Mouse (Mus musculus) embryonic stem cell, embryonic (primary cell): ENCODE measurements around the gene Zcchc4.
"Not testable (repeated sequence)": the region's sequence is repeated elsewhere in the genome, so short reads cannot be mapped to it uniquely, and the experiment has no call there.

Experiments used
- CTCF ChIA-PET, 4 experiments: fragments of 300-600 bp in 2 of 4; fragments of 350-600 bp in 2 of 4; sonication (Branson Sonifier 250); formaldehyde crosslinking; loops; one replicate each; lab custom pipeline; 2022; ENCODE audit warnings: inconsistent platforms in 2 of 4; lab: Charles Lee
- POLR2A ChIA-PET, 4 experiments: fragments of 300-600 bp in 2 of 4; fragments of 350-600 bp in 2 of 4; sonication (Branson Sonifier 250); formaldehyde crosslinking; loops; one replicate each; lab custom pipeline; 2022; ENCODE audit warnings: antibody characterized with exemption in 4 of 4, inconsistent platforms in 1 of 4; lab: Charles Lee

The Zcchc4 gene

GRCm38 (mm10) chr5:52775237-52775636, at the start of gene Zcchc4:
Gene Zcchc4 (plus strand): TSS chr5:52775409.
- CTCF ChIA-PET, result interaction anchor here in 1 of 4 experiments (0.6 kb wide), 1 partner anchor 905 kb away, joined by 4 read pairs; no protein-coding TSS in a partner anchor
- POLR2A ChIA-PET, result interaction anchor here in 1 of 4 experiments (0.7 kb wide), 1 partner anchor 58 kb away, joined by 3 read pairs; the partner anchor contains the start of gene Anapc4

- ChIA-PET CTCF (no interaction called here), POLR2A (no interaction called here)
Measured at GRCm38 (mm10) chr5:52727747-52728146, 47.5 kb upstream of the Zcchc4 start.

- ChIA-PET POLR2A (interaction anchor here in 1 of 4 experiments (0.8 kb wide), 1 partner anchor 9 kb away, joined by 3 read pairs; no protein-coding TSS in a partner anchor), CTCF (no interaction called here)
Measured at GRCm38 (mm10) chr5:52732811-52733210, 42.4 kb upstream of the Zcchc4 start.

DNA sequence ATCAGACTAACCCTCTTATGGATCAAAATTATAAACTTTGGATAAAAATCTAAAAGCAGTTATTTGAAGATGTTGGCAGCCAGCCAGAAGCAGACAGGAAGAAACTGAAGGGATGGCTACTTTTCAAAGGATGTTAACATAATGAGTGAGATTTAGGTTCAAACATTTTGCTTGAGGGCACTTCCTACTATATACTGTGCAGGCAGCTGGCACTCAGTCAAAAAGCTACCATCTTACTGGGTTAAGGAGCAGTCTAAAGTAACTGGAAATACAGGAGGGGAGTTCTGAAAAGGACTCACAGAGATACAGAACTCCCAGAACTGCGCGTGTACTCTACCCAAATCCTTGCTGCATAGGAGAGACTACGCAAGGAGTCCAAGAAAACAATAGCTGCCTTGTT, 39.2 kb upstream of the Zcchc4 start:
- POLR2A ChIA-PET, result no interaction called here
- CTCF ChIA-PET, result interaction anchor here in 1 of 4 experiments (1.1 kb wide), 1 partner anchor 170 kb away, joined by 3 read pairs; the partner anchor contains the start of gene Lgi2

- CTCF ChIA-PET, result interaction anchor here (0.6 to 1.2 kb wide), 5 partner anchors 7 to 225 kb away, joined by 3 to 11 read pairs (median 5); no protein-coding TSS in a partner anchor
Measured at GRCm38 (mm10) chr5:52741391-52742111, 33.7 kb upstream of the Zcchc4 start, which contains the start of gene Pi4k2b. Gene Pi4k2b (plus strand): TSS chr5:52741574.

GRCm38 (mm10) chr5:52742112-52742813, 32.9 kb upstream of the Zcchc4 start:
- POLR2A ChIA-PET, result interaction anchor here in 2 of 4 experiments (0.7 to 2.1 kb wide), 6 partner anchors 9 to 97 kb away, joined by 3 to 8 read pairs (median 4); no protein-coding TSS in a partner anchor
- CTCF ChIA-PET, result interaction anchor here in 3 of 4 experiments (0.7 to 1.2 kb wide), 4 partner anchors 8 to 226 kb away, joined by 3 to 11 read pairs (median 6); no protein-coding TSS in a partner anchor

More at GRCm38 (mm10) chr5:52741391-52742111, 33.7 kb upstream of the Zcchc4 start, which contains the start of gene Pi4k2b:
- POLR2A ChIA-PET, result interaction anchor here in 2 of 4 experiments (1.0 to 2.1 kb wide), 5 partner anchors 9 to 97 kb away, joined by 3 to 8 read pairs (median 4); no protein-coding TSS in a partner anchor

- ChIA-PET POLR2A (interaction anchor here in 3 of 4 experiments (0.6 to 2.1 kb wide), 7 partner anchors 8 to 782 kb away, joined by 3 to 8 read pairs (median 3); partner anchors contain the start of gene Dhx15 (in 1 of the 3)), CTCF (no interaction called here)
Measured at GRCm38 (mm10) chr5:52743231-52743630, 32.0 kb upstream of the Zcchc4 start.

DNA sequence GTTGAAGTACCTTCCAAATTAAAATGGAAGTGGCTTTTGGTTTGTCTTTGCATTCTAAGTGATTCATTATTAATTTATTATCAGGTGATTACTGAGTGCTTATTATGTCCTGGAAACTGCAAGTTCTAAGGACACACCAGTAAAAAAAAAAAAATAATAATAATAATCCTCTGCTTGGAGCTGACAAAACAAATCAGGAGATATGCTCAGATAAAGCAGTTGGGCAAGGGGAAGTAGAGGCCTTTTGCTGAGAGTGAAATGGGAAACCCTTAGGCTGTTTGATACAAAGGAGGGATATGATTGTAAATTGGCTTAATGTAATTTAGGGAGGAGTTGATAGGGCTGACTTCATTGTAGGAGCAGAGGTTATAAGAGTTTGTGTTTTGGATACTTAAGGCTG, 28.3 kb upstream of the Zcchc4 start:
- POLR2A ChIA-PET, result no interaction called here
- CTCF ChIA-PET, result interaction anchor here in 1 of 4 experiments (0.5 kb wide), 1 partner anchor 85 kb away, joined by 3 read pairs; no protein-coding TSS in a partner anchor

DNA sequence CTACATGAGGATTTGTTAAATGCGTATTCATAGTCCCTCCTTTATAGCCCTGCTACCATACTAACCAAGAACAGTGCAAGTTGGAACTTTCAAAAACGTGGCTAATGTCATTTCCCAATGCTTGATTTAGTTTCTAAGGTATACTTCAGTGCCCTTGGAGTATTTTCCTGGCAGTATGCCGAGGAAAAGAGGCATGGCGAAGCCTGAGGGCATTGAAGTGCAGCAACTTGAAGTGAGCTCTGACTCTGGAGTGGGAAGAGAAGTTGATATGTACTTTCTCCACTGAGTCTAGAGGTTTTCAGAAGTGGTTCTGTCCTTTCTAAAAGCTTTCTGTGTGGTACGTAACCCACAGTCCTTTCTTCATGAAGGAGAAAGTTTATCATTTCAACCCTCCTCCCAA, 26.5 kb upstream of the Zcchc4 start:
- CTCF ChIA-PET, result interaction anchor here in 1 of 4 experiments (0.6 to 0.7 kb wide), 2 partner anchors 11 to 123 kb away, joined by 3 to 5 read pairs; no protein-coding TSS in a partner anchor
- POLR2A ChIA-PET, result interaction anchor here in 1 of 4 experiments (0.5 kb wide), 1 partner anchor 1308 kb away, joined by 4 read pairs; no protein-coding TSS in a partner anchor

- POLR2A ChIA-PET, result no interaction called here
- CTCF ChIA-PET, result interaction anchor here in 1 of 4 experiments (1.6 kb wide), 1 partner anchor 11 kb away, joined by 3 read pairs; no protein-coding TSS in a partner anchor
Measured at GRCm38 (mm10) chr5:52753146-52753545, 22.1 kb upstream of the Zcchc4 start.

DNA sequence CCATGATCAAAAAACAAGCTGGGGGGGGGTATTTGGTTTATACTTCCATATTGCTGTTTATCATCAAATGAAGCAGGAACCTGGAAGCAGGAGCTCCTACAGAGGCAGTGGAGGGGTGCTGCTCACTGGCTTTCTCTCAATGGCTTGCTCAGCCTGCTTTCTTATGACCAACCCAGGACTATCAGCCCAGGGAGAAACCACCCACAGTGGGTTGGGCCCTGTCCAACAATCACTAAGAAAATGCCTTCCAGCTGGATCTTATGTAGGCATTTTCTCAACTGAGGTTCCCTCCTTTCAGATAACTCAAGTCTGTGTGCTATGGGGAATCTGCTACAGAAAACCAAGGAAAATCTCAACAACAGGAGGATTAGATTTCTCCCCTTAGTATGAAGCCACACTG, 21.0 kb upstream of the Zcchc4 start:
- CTCF ChIA-PET, result no interaction called here
- POLR2A ChIA-PET, result interaction anchor here in 2 of 4 experiments (0.8 to 1.0 kb wide), 2 partner anchors 9 to 12 kb away, joined by 3 to 4 read pairs; partner anchors contain the start of gene Pi4k2b (in 1 of the 2)

- ChIA-PET POLR2A (interaction anchor here in 1 of 4 experiments (1.0 kb wide), 1 partner anchor 10 kb away, joined by 3 read pairs; no protein-coding TSS in a partner anchor), CTCF (no interaction called here)
Measured at GRCm38 (mm10) chr5:52755337-52755736, 19.9 kb upstream of the Zcchc4 start.

DNA sequence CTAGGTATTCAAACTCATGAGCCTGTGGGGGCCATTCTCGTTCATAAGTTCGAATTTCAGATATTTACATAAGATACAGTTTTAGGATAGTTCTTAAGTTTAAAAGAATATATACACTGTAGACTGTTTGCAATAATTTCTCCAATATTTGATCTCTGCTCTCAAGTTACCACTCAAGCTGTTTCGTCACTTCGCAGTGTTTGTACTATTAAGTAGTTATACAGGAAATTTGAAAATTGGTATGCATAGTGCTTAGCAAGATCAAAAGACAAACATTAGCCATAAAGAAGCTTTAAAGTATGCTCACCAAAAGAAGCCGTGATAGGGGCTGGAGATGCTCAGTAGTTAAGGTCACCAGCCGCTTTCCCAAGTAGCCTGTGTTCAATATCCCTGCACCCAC, 19.2 kb upstream of the Zcchc4 start:
- ChIA-PET CTCF (no interaction called here), POLR2A (interaction anchor here in 1 of 4 experiments (1.0 kb wide), 1 partner anchor 10 kb away, joined by 3 read pairs; no protein-coding TSS in a partner anchor)

GRCm38 (mm10) chr5:52762586-52762985, 12.6 kb upstream of the Zcchc4 start:
- ChIA-PET POLR2A (interaction anchor here in 3 of 4 experiments (0.5 to 1.8 kb wide), 5 partner anchors 8 to 63 kb away, joined by 4 read pairs; no protein-coding TSS in a partner anchor), CTCF (interaction anchor here in 1 of 4 experiments (0.8 kb wide), 1 partner anchor 192 kb away, joined by 8 read pairs; no protein-coding TSS in a partner anchor)

DNA sequence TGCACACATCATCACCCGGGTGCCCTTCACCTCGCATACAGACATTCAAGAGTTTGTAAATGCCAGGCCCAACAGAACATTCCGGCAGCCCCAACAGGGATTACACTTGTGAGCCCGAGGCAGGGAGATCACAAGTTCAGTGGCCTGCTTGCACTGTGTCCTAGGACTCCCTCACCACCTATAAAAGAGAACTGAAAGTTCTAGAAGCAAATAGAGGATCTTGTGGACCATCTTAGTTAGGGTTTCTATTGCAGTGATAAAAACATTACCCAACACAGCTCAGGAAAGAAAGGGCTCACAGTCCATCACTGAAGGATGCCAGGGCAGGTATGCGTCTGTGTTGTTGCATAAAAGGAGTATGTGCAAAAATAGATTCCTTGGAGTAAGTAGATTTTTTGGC, 942 bp upstream of the Zcchc4 start:
- ChIA-PET POLR2A (no interaction called here), CTCF (no interaction called here)

- POLR2A ChIA-PET, result interaction anchor here in 1 of 4 experiments (0.5 kb wide), 1 partner anchor 1264 kb away, joined by 4 read pairs; no protein-coding TSS in a partner anchor
- CTCF ChIA-PET, result not testable (repeated sequence)
Measured at GRCm38 (mm10) chr5:52776466-52777354, 1.5 kb downstream of the Zcchc4 start.
